Mouse (Mus musculus): ENCODE measurements around the gene Dnah11. TPM values are rescaled to one million over a fixed set of nuclear protein-coding genes. Genes with fewer than 3 reads are reported as not detected.
"Not testable (repeated sequence)": the region's sequence is repeated elsewhere in the genome, so short reads cannot be mapped to it uniquely, and the experiment has no call there.

Gene Dnah11
- total RNA-seq, 2 experiments from 2014 or later = not detected

- intact Hi-C loops (cut with DNase I) = no loop called here
- DNase-seq = no peak
These were observed 209.6 kb downstream of the Dnah11 start for GRCm38 (mm10) chr12:117989018-117989828.

- intact Hi-C loops (cut with DNase I) = no loop called here
- no peak for DNase-seq
These were observed 218.5 kb downstream of the Dnah11 start for GRCm38 (mm10) chr12:117980315-117980714.

GRCm38 (mm10) chr12:117973712-117974111, 225.1 kb downstream of the Dnah11 start:
- intact Hi-C loops (cut with DNase I) = no loop called here
- no peak for DNase-seq

GRCm38 (mm10) chr12:117962698-117963097, 236.1 kb downstream of the Dnah11 start:
- DNase-seq = no peak
- intact Hi-C loops (cut with DNase I) = no loop called here

- intact Hi-C loops (cut with DNase I) = no loop called here
These were observed 239.6 kb downstream of the Dnah11 start for GRCm38 (mm10) chr12:117959213-117959612.

GRCm38 (mm10) chr12:117946823-117947704, 251.8 kb downstream of the Dnah11 start:
- intact Hi-C loops (cut with DNase I) = no loop called here

More at GRCm38 (mm10) chr12:117959213-117959612, 239.6 kb downstream of the Dnah11 start:
- no peak for DNase-seq

GRCm38 (mm10) chr12:117941947-117942346, 256.9 kb downstream of the Dnah11 start:
- intact Hi-C loops (cut with DNase I) = no loop called here
- DNase-seq = no peak

More at GRCm38 (mm10) chr12:117946823-117947704, 251.8 kb downstream of the Dnah11 start:
- no peak for DNase-seq

GRCm38 (mm10) chr12:117938214-117938613, 260.6 kb downstream of the Dnah11 start:
- intact Hi-C loops (cut with DNase I) = no loop called here
- DNase-seq = no peak

GRCm38 (mm10) chr12:117932026-117932425, 266.8 kb downstream of the Dnah11 start:
- intact Hi-C loops (cut with DNase I) = no loop called here
- DNase-seq = no peak

GRCm38 (mm10) chr12:117929768-117930167, 269.1 kb downstream of the Dnah11 start:
- intact Hi-C loops (cut with DNase I) = no loop called here
- DNase-seq = no peak

- no peak for DNase-seq
- intact Hi-C loops (cut with DNase I) = no loop called here
These were observed 282.8 kb downstream of the Dnah11 start for GRCm38 (mm10) chr12:117915826-117916588.

GRCm38 (mm10) chr12:117914613-117915245, 284.1 kb downstream of the Dnah11 start:
- DNase-seq = no peak
- intact Hi-C loops (cut with DNase I) = no loop called here

GRCm38 (mm10) chr12:117911396-117911795, 287.4 kb downstream of the Dnah11 start:
- intact Hi-C loops (cut with DNase I) = no loop called here
- DNase-seq = no peak

- DNase-seq; intact Hi-C loops (cut with DNase I): not testable (repeated sequence)
These were observed 293.5 kb downstream of the Dnah11 start for GRCm38 (mm10) chr12:117905232-117905840.

- intact Hi-C loops (cut with DNase I) = no loop called here
- DNase-seq = no peak
These were observed 295.2 kb downstream of the Dnah11 start for GRCm38 (mm10) chr12:117903671-117904070.

GRCm38 (mm10) chr12:117901352-117901751, 297.5 kb downstream of the Dnah11 start:
- intact Hi-C loops (cut with DNase I) = not testable (repeated sequence)

GRCm38 (mm10) chr12:117900798-117901197, 298.0 kb downstream of the Dnah11 start:
- intact Hi-C loops (cut with DNase I); DNase-seq: not testable (repeated sequence)

More at GRCm38 (mm10) chr12:117901352-117901751, 297.5 kb downstream of the Dnah11 start:
- DNase-seq = not testable (repeated sequence)

- intact Hi-C loops (cut with DNase I) = no loop called here
These were observed 311.4 kb downstream of the Dnah11 start for GRCm38 (mm10) chr12:117887422-117887821.

GRCm38 (mm10) chr12:117884627-117885026, 314.2 kb downstream of the Dnah11 start:
- intact Hi-C loops (cut with DNase I) = no loop called here

More at GRCm38 (mm10) chr12:117887422-117887821, 311.4 kb downstream of the Dnah11 start:
- no peak for DNase-seq

More at GRCm38 (mm10) chr12:117884627-117885026, 314.2 kb downstream of the Dnah11 start:
- DNase-seq = no peak
